Mouse (Mus musculus): Measurements from ENCODE around the gene Olfr1351. TPM values are rescaled to one million over a fixed set of nuclear protein-coding genes. Genes with fewer than 3 reads are reported as not detected.
"Not testable (repeated sequence)": the region's sequence is repeated elsewhere in the genome, so short reads cannot be mapped to it uniquely, and the experiment has no call there.

Olfr1351 gene
- polyA plus RNA-seq (2015; fragmentation: Nextera tagmentation; extraction: Ambion mirVana), result not detected in 2 replicates

GRCm38 (mm10) chr10:79012172-79012571, at the start of gene Olfr1351:
TSS of gene Olfr1351 (plus strand) at chr10:79012472.
- Histone ChIP-seq H3K4me3 (no peak within 1 kb of the TSS), H3K27ac (no peak within 1 kb of the TSS), H3K4me1 (no peaks in the 10 kb centered on the region), H3K9me3 (replicated peaks) (no peaks in the 10 kb centered on the region), H3K27me3 (no peaks in the 10 kb centered on the region), H3K4me2 (no peak within 1 kb of the TSS), H3K9ac (no peak within 1 kb of the TSS), H3K36me3 (ENCODE audit: poor library complexity, severe bottlenecking) (no peaks in the 10 kb centered on the region)
- no peak for ATAC-seq
- 80% methylated on average over 1 of the region's 1 CpGs for WGBS

GRCm38 (mm10) chr10:78963009-78963408, 49.3 kb upstream of the Olfr1351 start, which contains the start of gene Olfr1353:
TSS of gene Olfr1353 (plus strand) at chr10:78963309.
- not testable (repeated sequence) for H3K4me1 ChIP-seq; ATAC-seq; H3K4me3 ChIP-seq; H3K4me2 ChIP-seq; H3K27ac ChIP-seq; H3K9ac ChIP-seq; H3K36me3 ChIP-seq (ENCODE audit: poor library complexity, severe bottlenecking); H3K27me3 ChIP-seq; H3K9me3 ChIP-seq (replicated peaks)

GRCm38 (mm10) chr10:78980750-78981149, 31.5 kb upstream of the Olfr1351 start, which contains the start of gene Olfr1352:
TSS of gene Olfr1352 (plus strand) at chr10:78981050.
- no peak within 1 kb of the TSS for H3K9ac ChIP-seq
- no peak within 1 kb of the TSS for H3K4me2 ChIP-seq
- H3K27ac ChIP-seq, result no peak within 1 kb of the TSS
- no peak within 1 kb of the TSS for H3K4me3 ChIP-seq
- no peaks in the 10 kb centered on the region for H3K9me3 ChIP-seq (replicated peaks)
- ATAC-seq, result no peak
- H3K4me1 ChIP-seq, result no peaks in the 10 kb centered on the region
- H3K36me3 ChIP-seq (ENCODE audit: poor library complexity, severe bottlenecking), result no peaks in the 10 kb centered on the region
- no peaks in the 10 kb centered on the region for H3K27me3 ChIP-seq

GRCm38 (mm10) chr10:79028441-79028840, 16.2 kb downstream of the Olfr1351 start, which contains the start of gene Olfr57:
TSS of gene Olfr57 (plus strand) at chr10:79028741.
- no peaks in the 10 kb centered on the region for H3K4me1 ChIP-seq
- H3K27ac ChIP-seq, result no peak within 1 kb of the TSS
- no peak for ATAC-seq
- H3K36me3 ChIP-seq (ENCODE audit: poor library complexity, severe bottlenecking), result no peaks in the 10 kb centered on the region
- no peaks in the 10 kb centered on the region for H3K27me3 ChIP-seq
- H3K4me3 ChIP-seq, result no peak within 1 kb of the TSS
- no peaks in the 10 kb centered on the region for H3K9me3 ChIP-seq (replicated peaks)
- H3K4me2 ChIP-seq, result no peak within 1 kb of the TSS
- H3K9ac ChIP-seq, result no peak within 1 kb of the TSS

GRCm38 (mm10) chr10:79042457-79042856, 30.2 kb downstream of the Olfr1351 start:
- H3K9me3 ChIP-seq (replicated peaks), result peaks cover 15% of the 10 kb centered on the region; the same call in 1 of the 2 replicates
- not testable (repeated sequence) for H3K4me3 ChIP-seq; H3K27me3 ChIP-seq; H3K4me1 ChIP-seq; ATAC-seq; H3K36me3 ChIP-seq (ENCODE audit: poor library complexity, severe bottlenecking); H3K27ac ChIP-seq; H3K4me2 ChIP-seq; H3K9ac ChIP-seq
- WGBS, result 81% methylated on average over 2 of the region's 2 CpGs

GRCm38 (mm10) chr10:79057370-79057769, 45.1 kb downstream of the Olfr1351 start:
- 89% methylated on average over 3 of the region's 3 CpGs for WGBS
- H3K4me1 ChIP-seq, ATAC-seq, H3K27me3 ChIP-seq, H3K4me2 ChIP-seq, H3K4me3 ChIP-seq, H3K27ac ChIP-seq, H3K9ac ChIP-seq: not testable (repeated sequence)
- H3K36me3 ChIP-seq (ENCODE audit: poor library complexity, severe bottlenecking), result peaks cover 57% of the 10 kb centered on the region
- H3K9me3 ChIP-seq (replicated peaks), result peaks cover 21% of the 10 kb centered on the region

Other genes with a start within 250 kb of the Olfr1351 start
- gene Slc1a6, start 232.0 kb upstream of the Olfr1351 start, polyA plus RNA-seq (2015; fragmentation: Nextera tagmentation; extraction: Ambion mirVana), result 1.2 and 2.2 TPM in 2 replicates
- not detected in 2 replicates for gene Olfr1356, start 160.3 kb upstream of the Olfr1351 start, polyA plus RNA-seq (2015; fragmentation: Nextera tagmentation; extraction: Ambion mirVana)
- not detected in 2 replicates for gene Olfr1355, start 136.9 kb upstream of the Olfr1351 start, polyA plus RNA-seq (2015; fragmentation: Nextera tagmentation; extraction: Ambion mirVana)
- not detected in 2 replicates for gene Olfr1354, start 99.3 kb upstream of the Olfr1351 start, polyA plus RNA-seq (2015; fragmentation: Nextera tagmentation; extraction: Ambion mirVana)
- gene Olfr8, start 61.8 kb upstream of the Olfr1351 start, polyA plus RNA-seq (2015; fragmentation: Nextera tagmentation; extraction: Ambion mirVana), result not detected in 2 replicates
- gene Olfr1353, start 49.2 kb upstream of the Olfr1351 start, polyA plus RNA-seq (2015; fragmentation: Nextera tagmentation; extraction: Ambion mirVana), result not detected in 2 replicates
- not detected in 2 replicates for gene Olfr1352, start 31.4 kb upstream of the Olfr1351 start, polyA plus RNA-seq (2015; fragmentation: Nextera tagmentation; extraction: Ambion mirVana)
- gene Olfr57, start 16.3 kb downstream of the Olfr1351 start, polyA plus RNA-seq (2015; fragmentation: Nextera tagmentation; extraction: Ambion mirVana), result 0.26 and 0.37 TPM in 2 replicates
- 45.3 and 51.6 TPM in 2 replicates for gene 2610008E11Rik, start 85.1 kb downstream of the Olfr1351 start, polyA plus RNA-seq (2015; fragmentation: Nextera tagmentation; extraction: Ambion mirVana)
- not detected in 2 replicates for gene Vmn2r80, start 136.3 kb downstream of the Olfr1351 start, polyA plus RNA-seq (2015; fragmentation: Nextera tagmentation; extraction: Ambion mirVana)
- not detected in 2 replicates for gene Vmn2r81, start 235.2 kb downstream of the Olfr1351 start, polyA plus RNA-seq (2015; fragmentation: Nextera tagmentation; extraction: Ambion mirVana)

Data from forebrain, embryonic 13.5 days (tissue).